Mouse (Mus musculus): Measurements from ENCODE around the gene Tomm70a. TPM values are rescaled to one million over a fixed set of nuclear protein-coding genes. Genes with fewer than 3 reads are reported as not detected.

The Tomm70a gene
- polyA plus RNA-seq, 1 experiment from 2014 or later: 26.5 TPM

GRCm38 (mm10) chr16:57175751-57176150, 54.2 kb downstream of the Tomm70a start:
- WGBS: 76% methylated on average over 2 of the region's 2 CpGs
- TF ChIP-seq CTCF (IDR thresholded peaks at IDR 0.05; ENCODE audit: low read depth): no peak
- TF ChIP-seq EP300 (optimal IDR thresholded peaks at IDR 0.05): no peak
- no peak overlapping the region for H3K4me3 ChIP-seq (ENCODE audit: low read depth, low read length)
- H3K36me3 ChIP-seq (ENCODE audit: control insufficient read depth, insufficient read depth, low read length): peaks cover 7% of the 10 kb centered on the region; the same call in 1 of the 2 replicates
- no peaks in the 10 kb centered on the region for H3K4me1 ChIP-seq (replicated peaks; ENCODE audit: control insufficient read depth, insufficient read depth)
- DNase-seq (ENCODE audit: low spot score): no peak
- no peak overlapping the region for H3K9ac ChIP-seq (ENCODE audit: low read length)
- no peaks in the 10 kb centered on the region for H3K9me3 ChIP-seq (ENCODE audit: control insufficient read depth, low read length)
- no peaks in the 10 kb centered on the region for H3K27me3 ChIP-seq (ENCODE audit: control insufficient read depth, insufficient read depth, low read length)
- ATAC-seq (ENCODE audit: low FRiP score, low TSS enrichment): no peak
- H3K4me2 ChIP-seq (replicated peaks; ENCODE audit: low read depth): no peak overlapping the region
- no peak overlapping the region for H3K27ac ChIP-seq (replicated peaks)

GRCm38 (mm10) chr16:57176276-57176675, 54.8 kb downstream of the Tomm70a start:
- Histone ChIP-seq H3K9me3 (ENCODE audit: control insufficient read depth, low read length) (no peaks in the 10 kb centered on the region), H3K4me2 (replicated peaks; ENCODE audit: low read depth) (no peak overlapping the region), H3K9ac (ENCODE audit: low read length) (no peak overlapping the region), H3K4me3 (ENCODE audit: low read depth, low read length) (no peak overlapping the region), H3K36me3 (ENCODE audit: control insufficient read depth, insufficient read depth, low read length) (peaks cover 7% of the 10 kb centered on the region; the same call in 1 of the 2 replicates), H3K27ac (replicated peaks) (no peak overlapping the region), H3K27me3 (ENCODE audit: control insufficient read depth, insufficient read depth, low read length) (no peaks in the 10 kb centered on the region), H3K4me1 (replicated peaks; ENCODE audit: control insufficient read depth, insufficient read depth) (no peaks in the 10 kb centered on the region)
- TF ChIP-seq EP300 (optimal IDR thresholded peaks at IDR 0.05) (no peak), CTCF (IDR thresholded peaks at IDR 0.05; ENCODE audit: low read depth) (no peak)
- no peak for ATAC-seq (ENCODE audit: low FRiP score, low TSS enrichment)
- no peak for DNase-seq (ENCODE audit: low spot score)
- WGBS: 84% methylated on average over 7 of the region's 7 CpGs

GRCm38 (mm10) chr16:57177254-57177653, 55.8 kb downstream of the Tomm70a start:
- H3K9me3 ChIP-seq (ENCODE audit: control insufficient read depth, low read length): no peaks in the 10 kb centered on the region
- peak; percentile 27 for DNase-seq (ENCODE audit: low spot score)
- H3K36me3 ChIP-seq (ENCODE audit: control insufficient read depth, insufficient read depth, low read length): peaks cover 13% of the 10 kb centered on the region; the same call in 1 of the 2 replicates
- H3K4me3 ChIP-seq (ENCODE audit: low read depth, low read length): no peak overlapping the region
- H3K27me3 ChIP-seq (ENCODE audit: control insufficient read depth, insufficient read depth, low read length): no peaks in the 10 kb centered on the region
- no peak for ATAC-seq (ENCODE audit: low FRiP score, low TSS enrichment)
- TF ChIP-seq EP300 (optimal IDR thresholded peaks at IDR 0.05): no peak
- peak; percentile 82 for TF ChIP-seq CTCF (IDR thresholded peaks at IDR 0.05; ENCODE audit: low read depth)
- H3K4me1 ChIP-seq (replicated peaks; ENCODE audit: control insufficient read depth, insufficient read depth): no peaks in the 10 kb centered on the region
- no peak overlapping the region for H3K4me2 ChIP-seq (replicated peaks; ENCODE audit: low read depth)
- no peak overlapping the region for H3K9ac ChIP-seq (ENCODE audit: low read length)
- WGBS: 70% methylated on average over 2 of the region's 2 CpGs
- H3K27ac ChIP-seq (replicated peaks): no peak overlapping the region

- Histone ChIP-seq H3K27me3 (ENCODE audit: control insufficient read depth, insufficient read depth, low read length) (no peaks in the 10 kb centered on the region), H3K4me3 (ENCODE audit: low read depth, low read length) (no peak overlapping the region), H3K4me1 (replicated peaks; ENCODE audit: control insufficient read depth, insufficient read depth) (no peaks in the 10 kb centered on the region), H3K9ac (ENCODE audit: low read length) (no peak overlapping the region), H3K9me3 (ENCODE audit: control insufficient read depth, low read length) (no peaks in the 10 kb centered on the region), H3K36me3 (ENCODE audit: control insufficient read depth, insufficient read depth, low read length) (peaks cover 14% of the 10 kb centered on the region), H3K27ac (replicated peaks) (no peak overlapping the region), H3K4me2 (replicated peaks; ENCODE audit: low read depth) (no peak overlapping the region)
- no peak for ATAC-seq (ENCODE audit: low FRiP score, low TSS enrichment)
- TF ChIP-seq CTCF (IDR thresholded peaks at IDR 0.05; ENCODE audit: low read depth): no peak
- TF ChIP-seq EP300 (optimal IDR thresholded peaks at IDR 0.05): no peak
- DNase-seq (ENCODE audit: low spot score): no peak
- 91% methylated on average over 10 of the region's 10 CpGs for WGBS
These were observed 56.2 kb downstream of the Tomm70a start for GRCm38 (mm10) chr16:57177664-57178063.

GRCm38 (mm10) chr16:57181180-57181579, 59.7 kb downstream of the Tomm70a start:
- Histone ChIP-seq H3K36me3 (ENCODE audit: control insufficient read depth, insufficient read depth, low read length) (peaks cover 12% of the 10 kb centered on the region; the same call in 1 of the 2 replicates), H3K4me2 (replicated peaks; ENCODE audit: low read depth) (no peak overlapping the region), H3K4me1 (replicated peaks; ENCODE audit: control insufficient read depth, insufficient read depth) (no peaks in the 10 kb centered on the region), H3K27me3 (ENCODE audit: control insufficient read depth, insufficient read depth, low read length) (no peaks in the 10 kb centered on the region), H3K4me3 (ENCODE audit: low read depth, low read length) (no peak overlapping the region), H3K9ac (ENCODE audit: low read length) (no peak overlapping the region), H3K9me3 (ENCODE audit: control insufficient read depth, low read length) (no peaks in the 10 kb centered on the region), H3K27ac (replicated peaks) (no peak overlapping the region)
- ATAC-seq (ENCODE audit: low FRiP score, low TSS enrichment) (no peak), DNase-seq (ENCODE audit: low spot score) (no peak)
- 71% methylated on average over 11 of the region's 11 CpGs for WGBS
- TF ChIP-seq CTCF (IDR thresholded peaks at IDR 0.05; ENCODE audit: low read depth): no peak
- TF ChIP-seq EP300 (optimal IDR thresholded peaks at IDR 0.05): no peak

- Histone ChIP-seq H3K36me3 (ENCODE audit: control insufficient read depth, insufficient read depth, low read length) (peaks cover 12% of the 10 kb centered on the region; the same call in 1 of the 2 replicates), H3K27me3 (ENCODE audit: control insufficient read depth, insufficient read depth, low read length) (no peaks in the 10 kb centered on the region), H3K4me1 (replicated peaks; ENCODE audit: control insufficient read depth, insufficient read depth) (no peaks in the 10 kb centered on the region), H3K4me3 (ENCODE audit: low read depth, low read length) (no peak overlapping the region), H3K4me2 (replicated peaks; ENCODE audit: low read depth) (no peak overlapping the region), H3K27ac (replicated peaks) (no peak overlapping the region), H3K9me3 (ENCODE audit: control insufficient read depth, low read length) (no peaks in the 10 kb centered on the region), H3K9ac (ENCODE audit: low read length) (no peak overlapping the region)
- WGBS: 69% methylated on average over 5 of the region's 5 CpGs
- no peak for TF ChIP-seq CTCF (IDR thresholded peaks at IDR 0.05; ENCODE audit: low read depth)
- no peak for TF ChIP-seq EP300 (optimal IDR thresholded peaks at IDR 0.05)
- ATAC-seq (ENCODE audit: low FRiP score, low TSS enrichment) (no peak), DNase-seq (ENCODE audit: low spot score) (no peak)
These were observed 60.5 kb downstream of the Tomm70a start for GRCm38 (mm10) chr16:57182037-57182436.
